Mouse (Mus musculus) hindbrain, postnatal 0 days (tissue): ENCODE results near the gene Cald1. TPM values are rescaled to one million over a fixed set of nuclear protein-coding genes. Genes with fewer than 3 reads are reported as not detected.

Source experiments
- ATAC-seq: fragments of 200-750 bp; cut with Nextera tagmentation; 2 replicates; pipeline ENCODE4 v1.8.0; 2017; ENCODE audit warnings: mild to moderate bottlenecking, moderate TSS enrichment, moderate library complexity
- DNase-seq: peaks from one replicate; pipeline ENCODE4 v3.0.0-alpha.2; 2015; ENCODE audit warnings: low spot score
- H3K27ac ChIP-seq: fragments of 300-500 bp; sonication (generic); 2 replicates; pipeline ENCODE4 v1.5.1; 2014; ENCODE audit warnings: mild to moderate bottlenecking
- H3K27me3 ChIP-seq: fragments of 300-500 bp; sonication (generic); 2 replicates; pipeline ENCODE4 v1.6.1; 2014; ENCODE audit warnings: low read length, mixed read lengths; ENCODE audit not compliant: insufficient read depth
- H3K36me3 ChIP-seq: fragments of 300-500 bp; sonication (generic); 2 replicates; pipeline ENCODE4 v1.6.1; 2014; ENCODE audit warnings: low read length, mixed read lengths; ENCODE audit not compliant: insufficient read depth
- H3K4me1 ChIP-seq: fragments of 300-500 bp; sonication (generic); 2 replicates; pipeline ENCODE4 v1.6.1; 2014; ENCODE audit warnings: antibody characterized with exemption, low read length, mixed read lengths; ENCODE audit not compliant: insufficient read depth
- H3K4me2 ChIP-seq: fragments of 300-500 bp; sonication (generic); 2 replicates; pipeline ENCODE4 v1.6.1; 2014; ENCODE audit warnings: low read depth, mild to moderate bottlenecking, low read length, moderate library complexity, mixed read lengths
- H3K4me3 ChIP-seq: fragments of 300-500 bp; sonication (generic); 2 replicates; pipeline ENCODE4 v1.5.1; 2014; ENCODE audit warnings: low read length
- H3K9ac ChIP-seq: fragments of 300-500 bp; sonication (generic); replicated peaks from 2 replicates; pipeline ENCODE4 v1.6.1; 2014; ENCODE audit warnings: mild to moderate bottlenecking, low read length, moderate library complexity, mixed read lengths
- H3K9me3 ChIP-seq: fragments of 300-500 bp; sonication (generic); 2 replicates; pipeline ENCODE4 v1.6.1; 2016; ENCODE audit warnings: low read length, mixed read lengths
- CTCF ChIP-seq: IDR thresholded peaks from 2 replicates; pipeline ENCODE4 v1.5.1; 2016; ENCODE audit warnings: antibody characterized with exemption, control low read depth, low read depth
- WGBS: fragments of 180-500 bp; shearing (Covaris S2); extraction: QIAGEN DNeasy Blood & Tissue Kit; methylation state at CpG from one replicate; pipeline ENCODE4 v1.1.7; 2014; 5-methylcytosine and 5-hydroxymethylcytosine counted together
- polyA plus RNA-seq: library from polyadenylated mRNA; unstranded; fragments of >200 nt; fragmentation: Nextera tagmentation; extraction: Ambion mirVana; gene quantifications from 2 replicates; pipeline ENCODE4 v1.2.1, GENCODE M21; 2015
- total RNA-seq: library from RNA; depleted of rRNA; stranded (reverse); fragments of >200 nt; gene quantifications from 2 replicates; pipeline ENCODE4 v1.2.3, GENCODE M21; 2014

Cald1 gene
- total and polyA plus RNA-seq, 2 experiments from 2014 or later = 27.6 to 59.0 TPM

DNA sequence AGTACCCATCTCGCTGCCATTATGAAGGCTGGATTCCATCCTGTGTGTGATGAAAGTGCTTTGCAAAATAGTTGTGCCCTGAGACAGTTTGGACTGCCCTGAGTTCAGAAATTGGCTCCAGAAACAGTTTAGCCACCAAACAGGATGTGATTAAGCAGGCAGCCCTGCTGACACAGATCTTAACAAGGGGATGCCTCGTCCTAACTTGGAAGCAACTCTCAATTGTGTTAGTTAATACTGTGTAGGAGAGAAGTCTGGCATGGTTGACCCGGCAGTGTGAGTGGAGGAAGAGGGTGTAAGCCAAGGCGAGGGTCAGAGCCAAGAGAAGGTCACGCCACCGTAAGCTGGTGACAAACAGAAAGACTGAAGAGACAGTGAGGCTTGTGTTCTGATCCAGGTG lies 123.4 kb downstream of the Cald1 start:
- no peak for DNase-seq
- no peak overlapping the region for H3K9ac ChIP-seq
- ATAC-seq = no peak
- no peak for TF ChIP-seq CTCF
- no peak overlapping the region for H3K27ac ChIP-seq
- H3K4me2 ChIP-seq = no peak overlapping the region
- no peaks in the 10 kb centered on the region for H3K9me3 ChIP-seq
- H3K27me3 ChIP-seq = no peaks in the 10 kb centered on the region
- no peaks in the 10 kb centered on the region for H3K36me3 ChIP-seq
- WGBS = 56% methylated on average over 6 of the region's 6 CpGs
- no peaks in the 10 kb centered on the region for H3K4me1 ChIP-seq
- no peak overlapping the region for H3K4me3 ChIP-seq

DNA sequence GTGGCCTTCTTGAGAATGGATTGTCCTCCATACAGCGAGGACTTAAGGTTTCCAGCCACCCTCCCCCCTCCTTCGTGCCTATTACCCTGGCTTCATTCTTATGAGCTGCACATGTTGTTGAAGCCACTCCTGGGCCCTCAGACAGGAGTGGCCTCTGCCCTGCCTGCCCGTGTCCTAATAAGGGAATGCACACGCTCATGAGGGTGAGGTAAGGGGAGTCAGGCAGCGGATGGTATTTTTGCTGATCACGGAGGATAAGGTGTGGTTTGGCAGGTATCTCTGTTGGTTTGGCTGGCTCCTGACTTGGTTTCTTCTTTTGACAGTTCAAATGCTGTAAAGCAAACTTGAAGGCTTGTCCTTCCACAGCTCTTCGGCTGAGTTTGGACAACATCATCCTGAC lies 124.4 kb downstream of the Cald1 start:
- no peaks in the 10 kb centered on the region for H3K36me3 ChIP-seq
- H3K27ac ChIP-seq = no peak overlapping the region
- no peaks in the 10 kb centered on the region for H3K4me1 ChIP-seq
- no peak for DNase-seq
- no peak for TF ChIP-seq CTCF
- no peaks in the 10 kb centered on the region for H3K9me3 ChIP-seq
- no peak overlapping the region for H3K4me2 ChIP-seq
- H3K27me3 ChIP-seq = no peaks in the 10 kb centered on the region
- 88% methylated on average over 7 of the region's 7 CpGs for WGBS
- H3K4me3 ChIP-seq = no peak overlapping the region
- no peak overlapping the region for H3K9ac ChIP-seq
- no peak for ATAC-seq

DNA sequence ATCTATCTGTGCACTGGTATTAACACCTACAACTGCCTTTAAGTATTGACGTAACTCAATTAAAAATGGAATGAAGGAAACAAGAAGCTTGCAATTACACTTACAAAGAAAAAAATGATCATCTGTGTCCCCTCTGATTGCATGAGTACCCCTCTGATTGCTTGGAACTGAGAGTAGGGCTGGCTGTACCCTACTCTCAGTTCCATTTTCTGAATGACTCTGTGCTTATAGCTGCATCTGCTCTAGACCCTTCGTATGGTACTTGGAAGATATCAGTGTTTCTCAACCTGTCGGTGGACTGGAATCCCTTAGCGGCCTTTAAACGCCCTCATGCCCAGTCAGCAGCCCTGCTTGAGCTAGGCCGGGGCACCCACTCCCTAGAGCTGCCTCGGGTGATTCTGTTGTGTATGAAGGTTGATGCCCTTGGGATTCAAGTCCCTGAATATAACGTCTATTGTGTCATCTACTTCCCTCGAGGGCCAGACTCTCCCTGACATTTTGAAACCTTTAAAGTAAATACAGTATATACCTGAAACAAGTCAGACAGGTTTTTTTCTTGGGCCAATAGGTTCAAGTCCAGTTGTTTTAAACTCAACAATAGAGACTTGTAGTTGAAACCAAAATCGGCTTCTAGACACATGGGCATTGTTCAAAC lies 125.1 kb downstream of the Cald1 start:
- no peaks in the 10 kb centered on the region for H3K9me3 ChIP-seq
- TF ChIP-seq CTCF = no peak
- H3K27ac ChIP-seq = no peak overlapping the region
- no peaks in the 10 kb centered on the region for H3K36me3 ChIP-seq
- ATAC-seq = no peak
- H3K4me1 ChIP-seq = no peaks in the 10 kb centered on the region
- no peak overlapping the region for H3K9ac ChIP-seq
- no peak for DNase-seq
- 91% methylated on average over 10 of the region's 10 CpGs for WGBS
- no peak overlapping the region for H3K4me2 ChIP-seq
- no peak overlapping the region for H3K4me3 ChIP-seq
- no peaks in the 10 kb centered on the region for H3K27me3 ChIP-seq

DNA sequence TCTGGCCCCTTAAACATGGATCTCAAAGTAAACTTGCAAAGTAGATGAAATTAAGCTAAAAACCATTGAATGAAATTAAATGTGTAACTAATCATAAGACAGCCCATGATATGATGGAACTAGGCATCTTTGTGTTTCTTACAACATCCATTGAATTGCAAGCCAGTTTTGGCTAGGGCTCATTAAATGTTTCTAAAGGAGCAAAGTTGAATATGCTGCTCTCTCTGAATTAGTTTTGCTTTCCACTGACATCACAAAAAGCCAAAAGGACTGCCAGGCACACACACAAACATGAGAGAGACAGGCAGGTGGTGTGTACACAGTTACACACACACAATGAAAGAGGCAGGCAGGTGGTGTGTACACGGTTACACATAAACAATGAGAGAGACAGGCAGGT lies 127.4 kb downstream of the Cald1 start:
- Histone ChIP-seq H3K9ac (no peak overlapping the region), H3K27me3 (no peaks in the 10 kb centered on the region), H3K9me3 (no peaks in the 10 kb centered on the region), H3K4me2 (no peak overlapping the region), H3K27ac (no peak overlapping the region), H3K4me3 (no peak overlapping the region), H3K4me1 (no peaks in the 10 kb centered on the region), H3K36me3 (no peaks in the 10 kb centered on the region)
- TF ChIP-seq CTCF = no peak
- no peak for DNase-seq
- ATAC-seq = no peak
- 62% methylated on average over 1 of the region's 1 CpGs for WGBS

DNA sequence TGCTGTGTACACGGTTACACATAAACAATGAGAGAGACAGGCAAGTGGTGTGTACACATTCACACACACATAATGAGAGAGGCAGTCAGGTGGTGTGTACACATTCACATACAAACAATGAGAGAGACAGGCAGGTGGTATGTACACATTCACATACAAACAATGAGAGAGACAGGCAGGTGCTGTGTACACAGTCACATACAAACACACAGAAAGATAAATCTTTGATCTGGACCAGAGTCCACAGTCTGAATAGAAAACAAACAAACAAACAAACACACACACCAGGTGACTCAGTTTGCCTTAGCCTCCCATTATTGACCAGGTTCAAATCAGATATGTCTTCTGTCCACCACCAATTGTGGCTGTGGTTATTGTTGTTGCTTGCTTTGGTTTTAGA lies 127.8 kb downstream of the Cald1 start:
- Histone ChIP-seq H3K4me3 (no peak overlapping the region), H3K27ac (no peak overlapping the region), H3K4me2 (no peak overlapping the region), H3K4me1 (no peaks in the 10 kb centered on the region), H3K9me3 (no peaks in the 10 kb centered on the region), H3K9ac (no peak overlapping the region), H3K36me3 (no peaks in the 10 kb centered on the region), H3K27me3 (no peaks in the 10 kb centered on the region)
- 50% methylated on average over 1 of the region's 1 CpGs for WGBS
- no peak for DNase-seq
- no peak for ATAC-seq
- TF ChIP-seq CTCF = no peak

DNA sequence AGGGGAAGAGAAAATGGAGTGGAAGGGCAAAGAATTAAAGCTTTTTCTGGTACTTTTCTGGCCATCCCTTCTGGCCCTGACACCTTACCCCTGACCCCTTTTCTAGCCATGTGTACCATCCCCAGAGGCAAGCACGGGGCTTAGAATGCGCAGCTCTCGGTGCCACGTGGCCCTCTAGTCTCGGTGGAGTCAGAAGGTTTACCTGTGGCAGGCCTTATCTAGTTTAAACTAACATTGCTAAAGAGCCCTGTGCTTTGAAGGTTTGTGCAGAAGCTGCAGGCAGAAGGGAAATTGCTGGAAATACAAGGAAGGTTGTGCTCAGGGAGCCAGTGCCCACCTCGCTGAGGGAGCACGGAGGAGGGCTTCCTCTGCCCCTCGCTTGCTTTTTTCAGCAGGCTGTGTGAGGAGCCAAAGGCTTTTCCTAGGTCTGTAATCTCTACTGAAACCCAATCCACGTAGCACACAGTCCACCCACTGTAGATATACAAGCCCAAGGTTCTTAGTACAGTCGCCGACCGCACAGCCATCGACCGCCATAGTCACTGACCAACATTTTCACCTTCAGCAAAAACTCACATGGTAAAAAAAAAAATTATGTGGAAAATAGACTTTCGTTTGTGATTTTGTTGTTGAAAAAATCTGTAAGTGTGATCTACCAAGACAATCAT lies 129.2 kb downstream of the Cald1 start:
- Histone ChIP-seq H3K9me3 (no peaks in the 10 kb centered on the region), H3K4me1 (no peaks in the 10 kb centered on the region), H3K4me2 (no peak overlapping the region), H3K36me3 (no peaks in the 10 kb centered on the region), H3K9ac (no peak overlapping the region), H3K4me3 (no peak overlapping the region), H3K27ac (no peak overlapping the region), H3K27me3 (no peaks in the 10 kb centered on the region)
- no peak for ATAC-seq
- DNase-seq = no peak
- 91% methylated on average over 15 of the region's 15 CpGs for WGBS
- no peak for TF ChIP-seq CTCF

DNA sequence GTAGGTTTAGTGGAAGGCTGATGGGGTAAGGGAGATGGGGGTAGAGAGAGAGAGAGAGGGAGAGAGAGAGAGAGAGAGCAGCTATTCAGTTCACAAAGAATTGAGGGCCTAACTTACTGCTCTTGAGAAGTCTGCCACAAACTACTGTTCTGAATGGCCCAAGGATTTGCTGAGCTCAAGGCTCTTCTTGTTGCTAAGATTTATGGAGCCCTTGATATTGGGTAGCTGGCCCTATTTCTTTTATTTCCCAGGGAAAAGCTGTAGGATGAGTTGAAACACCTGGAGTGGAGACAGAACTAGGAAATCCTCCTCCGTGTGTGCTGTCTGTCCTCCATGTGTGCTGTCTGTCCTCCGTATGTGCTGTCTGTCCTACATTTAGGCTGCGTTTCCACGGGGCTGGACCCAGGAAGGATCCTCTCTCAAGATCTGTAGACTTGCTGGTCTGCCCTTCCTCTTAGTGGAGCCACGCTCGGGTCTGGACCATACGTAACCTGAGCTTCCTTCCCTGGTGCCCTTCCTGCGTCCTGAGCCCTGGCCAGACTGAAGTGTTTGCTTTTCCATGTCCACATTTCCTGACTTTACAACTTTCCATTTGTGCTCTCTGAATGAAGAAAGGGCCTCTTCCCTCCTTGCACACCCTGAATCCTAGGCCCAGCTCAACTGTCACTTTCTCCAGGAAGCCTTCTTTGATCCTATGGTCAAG lies 131.3 kb downstream of the Cald1 start:
- WGBS = 84% methylated on average over 8 of the region's 8 CpGs
- Histone ChIP-seq H3K9me3 (no peaks in the 10 kb centered on the region), H3K4me1 (no peaks in the 10 kb centered on the region), H3K9ac (no peak overlapping the region), H3K27me3 (no peaks in the 10 kb centered on the region), H3K4me3 (no peak overlapping the region), H3K36me3 (no peaks in the 10 kb centered on the region), H3K4me2 (no peak overlapping the region), H3K27ac (no peak overlapping the region)
- no peak for TF ChIP-seq CTCF
- DNase-seq (no peak), ATAC-seq (no peak)
